Comparison of ENCODE assay signal across 10 mouse cellular contexts in genomic region chr19:47429245-47429644, GRCm38 (mm10). TPM values are rescaled to one million over a fixed set of nuclear protein-coding genes. Genes with fewer than 3 reads are reported as not detected.
DNase-seq lines count a peak whose midpoint lies in the region; ATAC-seq lines count a peak whose summit lies in the region.
"Had no signal": no experiment of that assay in that cellular context is flagged by ENCODE, and none has a peak within 500 bp of the region (broad histone marks: within the 10 kb centered on the region; RNA-seq: fewer than 3 reads in every experiment).

No protein-coding gene starts in this region.

- H3K4me2 ChIP-seq in intestine, embryonic 14.5 days (ENCODE audit: low read length) = no peak overlapping the region
- H3K4me2 ChIP-seq: hindbrain, embryonic 13.5 days had no signal

- DNase-seq in cerebellum, postnatal 14 days = peak; percentile 46 to 61
- no peak for DNase-seq in cerebellum, adult 11 months
- DNase-seq in lung, postnatal 10 days = peak; percentile 58
- no peak for DNase-seq in lung, postnatal 36 days
- no peak for DNase-seq in intestine, embryonic 14.5 days (ENCODE audit: low spot score)
- peak; percentile 58 to 69 for DNase-seq in lung, postnatal 4 days
- DNase-seq in left cerebral cortex, adult 18-20 months (ENCODE audit: low spot score in 2 of 2) = no peak
- DNase-seq in frontal cortex, postnatal 36 days (ENCODE audit: low spot score in 2 of 2) = no peak
- DNase-seq: B cell, adult 2 months had no signal

- H3K4me3 ChIP-seq in intestine, embryonic 14.5 days (ENCODE audit: low read depth, low read length) = no peak overlapping the region
- H3K4me3 ChIP-seq: hindbrain, embryonic 13.5 days had no signal

- peaks cover 28% of the 10 kb centered on the region for H3K4me1 ChIP-seq in intestine, embryonic 14.5 days (replicated peaks; ENCODE audit: control insufficient read depth, insufficient read depth, low read length)

- WGBS in intestine, embryonic 14.5 days = 69% methylated on average over 3 of the region's 3 CpGs

- no peak overlapping the region for H3K9ac ChIP-seq in intestine, embryonic 14.5 days (ENCODE audit: low read length)
- H3K9ac ChIP-seq: hindbrain, embryonic 13.5 days had no signal

- no peaks in the 10 kb centered on the region for H3K27me3 ChIP-seq in intestine, embryonic 14.5 days (replicated peaks; ENCODE audit: control insufficient read depth, insufficient read depth, low read length)
- H3K27me3 ChIP-seq: hindbrain, embryonic 13.5 days had no signal

- no peaks in the 10 kb centered on the region for H3K9me3 ChIP-seq in intestine, embryonic 14.5 days (ENCODE audit: control insufficient read depth, low read length)
- H3K9me3 ChIP-seq: hindbrain, embryonic 13.5 days had no signal

- no peaks in the 10 kb centered on the region for H3K36me3 ChIP-seq in intestine, embryonic 14.5 days (ENCODE audit: control insufficient read depth, insufficient read depth, low read length)
- H3K36me3 ChIP-seq: hindbrain, embryonic 13.5 days had no signal

- no peak for ATAC-seq in intestine, embryonic 14.5 days (replicated peaks; ENCODE audit: low FRiP score, low TSS enrichment, low read depth)

- peak overlapping the region; percentile 47; the same call in 1 of the 2 replicates for H3K27ac ChIP-seq in intestine, embryonic 14.5 days (ENCODE audit: low read depth)
- H3K27ac ChIP-seq: hindbrain, embryonic 13.5 days had no signal

RNA-seq across cellular contexts. Expression of gene Sh3pxd2a, which starts 35.0 kb away (rescaled TPM):
- polyA plus RNA-seq in intestine, embryonic 14.5 days (2014; fragmentation: Nextera tagmentation; extraction: Ambion mirVana) = 8.8 and 8.9 TPM in 2 replicates
- total RNA-seq in left cerebral cortex, adult 18-20 months (2021) = 10 to 100 TPM; 31.8 to 32.4 TPM

Comparison
In these comparisons a context has a peak if more than half of its experiments do, and no peak if none do; other contexts are left out.
1. DNase-seq: peak in cerebellum, postnatal 14 days (2 of 2), lung, postnatal 10 days (single experiment) and lung, postnatal 4 days (2 of 2); none in cerebellum, adult 11 months (single experiment), lung, postnatal 36 days (single experiment), intestine, embryonic 14.5 days (single experiment), left cerebral cortex, adult 18-20 months (0 of 2) and frontal cortex, postnatal 36 days (0 of 2).